Mouse (Mus musculus) left cerebral cortex, adult 9 months (tissue): ENCODE measurements around the gene Nr1h3.
"Not testable (repeated sequence)": the region's sequence is repeated elsewhere in the genome, so short reads cannot be mapped to it uniquely, and the experiment has no call there.

Experiments used
- DNase-seq, 2 experiments: peaks; one replicate each; pipeline ENCODE4 v3.0.0; 2022; ENCODE audit warnings: low spot score in 2 of 2

Gene Nr1h3

GRCm38 (mm10) chr2:91202222-91202971 lies at the start of gene Nr1h3, which contains the start of gene Acp2:
Gene Nr1h3 (minus strand): TSS chr2:91202834.
Gene Acp2 (plus strand): TSS chr2:91202885.
- DNase-seq: peak; percentile 89 to 97

DNA sequence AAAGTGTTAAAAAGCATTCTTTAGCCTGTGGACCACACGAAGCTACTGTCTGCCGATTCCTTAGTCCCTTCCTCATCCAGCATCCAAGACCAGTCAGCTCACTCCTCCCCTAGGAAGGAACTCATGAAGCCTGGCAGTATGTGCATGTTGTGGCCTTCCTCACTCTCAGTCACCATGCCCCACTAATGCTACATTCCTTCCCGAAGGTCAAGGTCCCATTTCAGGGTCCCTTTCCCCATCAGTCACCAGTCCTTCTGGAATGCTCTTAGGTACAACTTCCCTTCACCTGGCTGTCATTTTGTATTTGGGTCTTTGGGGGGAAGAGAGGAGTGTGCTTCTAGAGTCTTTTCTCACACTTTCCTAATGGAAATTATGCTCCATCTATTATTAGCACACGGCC lies 49.4 kb upstream of the Nr1h3 start:
- no peak for DNase-seq

DNA sequence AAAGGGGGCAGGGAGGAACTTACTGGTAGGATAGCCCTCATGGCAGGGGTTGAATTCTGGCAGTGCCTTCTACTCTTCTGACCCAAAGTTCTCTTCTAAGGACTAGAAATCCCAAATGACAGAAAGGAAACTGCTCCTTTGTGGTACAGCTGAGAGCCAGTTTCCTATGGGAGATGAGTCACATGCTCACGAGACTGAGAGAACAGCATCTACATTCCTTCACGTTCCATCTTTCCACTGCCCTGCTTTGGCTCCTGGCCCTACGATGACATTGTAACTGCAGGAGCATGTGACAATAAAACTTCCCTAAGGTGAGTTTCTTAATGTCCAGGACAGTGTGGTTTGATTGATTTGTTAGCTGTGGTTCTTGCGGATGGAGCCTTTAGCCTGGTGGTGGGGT lies 45.7 kb upstream of the Nr1h3 start:
- no peak for DNase-seq

GRCm38 (mm10) chr2:91244557-91245228 lies 42.1 kb upstream of the Nr1h3 start:
- DNase-seq: no peak

- DNase-seq: peak; percentile 64 to 77
Observed at GRCm38 (mm10) chr2:91243416-91243815, 40.8 kb upstream of the Nr1h3 start.

DNA sequence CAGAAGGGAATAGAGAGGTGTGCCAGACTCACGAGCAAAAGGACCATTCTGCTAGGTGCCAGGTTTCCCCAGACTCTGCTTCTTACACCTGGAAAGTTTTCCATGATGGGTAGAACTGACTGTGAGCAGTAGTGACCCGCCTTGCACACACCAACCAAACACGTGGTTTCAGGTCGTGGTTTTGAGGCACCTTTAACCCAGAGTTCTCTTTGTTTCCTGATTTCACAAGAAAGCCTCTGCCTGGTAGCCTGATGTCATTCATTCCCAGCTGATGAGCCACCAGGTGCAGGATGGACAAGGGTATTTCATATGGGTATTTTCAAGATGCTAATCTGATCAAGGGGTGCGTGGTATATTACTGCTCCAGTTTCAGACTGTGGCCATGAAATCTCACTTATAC lies 39.9 kb upstream of the Nr1h3 start:
- DNase-seq: no peak

DNA sequence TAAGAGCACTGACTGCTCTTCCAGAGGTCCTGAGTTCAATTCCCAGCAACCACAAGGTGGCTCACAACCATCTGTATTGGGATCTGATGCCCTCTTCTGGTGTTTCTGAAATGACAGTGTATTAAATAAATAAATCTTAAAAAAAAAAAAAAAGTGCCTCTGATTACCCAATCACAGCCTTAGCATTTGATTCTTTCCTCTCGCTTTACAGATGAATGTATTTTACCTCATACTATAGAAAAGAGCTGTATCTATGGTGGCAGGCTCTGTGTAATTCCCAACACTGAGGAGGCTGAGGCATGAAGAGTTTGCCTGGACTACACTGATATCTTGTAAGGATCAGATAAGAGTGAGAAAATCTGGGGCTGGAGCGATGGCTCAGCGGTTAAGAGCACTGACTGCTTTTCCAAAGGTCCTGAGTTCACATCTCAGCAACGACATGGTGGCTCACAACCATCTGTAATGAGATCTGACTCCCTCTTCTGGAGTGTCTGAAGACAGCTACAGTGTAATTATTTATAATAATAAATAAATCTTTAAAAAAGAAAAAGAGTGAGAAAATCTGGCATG lies 35.0 kb upstream of the Nr1h3 start:
- DNase-seq: not testable (repeated sequence)

DNA sequence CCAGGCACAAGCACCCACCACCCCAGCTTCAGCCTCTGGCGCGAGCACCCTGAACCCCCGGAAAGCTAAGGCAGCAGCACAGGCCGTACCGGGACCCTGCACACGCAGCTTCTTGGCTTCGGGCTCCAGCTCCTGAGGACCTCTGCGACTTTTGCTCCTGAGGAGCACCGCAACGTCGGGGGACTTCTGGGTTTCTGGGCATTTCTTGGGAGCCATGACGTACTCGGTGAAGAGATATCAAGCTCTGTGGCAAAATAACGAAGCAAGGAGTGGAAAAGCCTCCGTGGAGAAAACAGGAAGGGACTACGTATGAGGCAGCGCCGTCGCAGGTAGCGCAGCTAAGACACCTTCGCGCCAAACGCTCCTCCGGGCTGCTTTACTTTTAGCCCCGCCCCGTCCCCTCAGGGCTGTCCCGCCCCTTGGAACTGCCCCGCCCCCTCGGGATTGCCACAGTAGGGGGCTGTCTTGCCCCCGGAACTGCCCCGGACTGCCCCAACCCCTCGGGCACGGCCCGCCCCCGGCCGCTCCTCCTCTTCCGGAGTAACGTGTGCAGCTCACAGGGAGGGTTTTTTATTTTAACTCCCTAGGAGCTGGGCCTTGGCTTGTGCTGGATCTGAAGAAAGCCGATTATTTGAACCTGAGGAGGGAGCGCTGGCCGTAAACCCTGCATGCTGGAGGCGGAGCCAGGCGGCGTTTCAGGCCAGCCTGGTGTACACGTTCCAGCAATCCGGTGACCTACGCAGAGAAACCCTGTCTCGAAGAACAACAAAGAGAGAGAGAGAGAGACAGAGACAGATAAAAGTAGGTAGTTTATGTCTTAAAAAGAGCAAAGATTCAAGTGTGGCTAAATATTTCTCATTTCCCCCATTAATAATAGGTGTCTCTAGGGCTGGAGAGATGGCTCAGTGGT lies 34.2 kb upstream of the Nr1h3 start, which contains the start of gene Ddb2:
Gene Ddb2 (minus strand): TSS at position 382 of the 910 bp plus-strand sequence.
- DNase-seq: peak; percentile 70 to 86

DNA sequence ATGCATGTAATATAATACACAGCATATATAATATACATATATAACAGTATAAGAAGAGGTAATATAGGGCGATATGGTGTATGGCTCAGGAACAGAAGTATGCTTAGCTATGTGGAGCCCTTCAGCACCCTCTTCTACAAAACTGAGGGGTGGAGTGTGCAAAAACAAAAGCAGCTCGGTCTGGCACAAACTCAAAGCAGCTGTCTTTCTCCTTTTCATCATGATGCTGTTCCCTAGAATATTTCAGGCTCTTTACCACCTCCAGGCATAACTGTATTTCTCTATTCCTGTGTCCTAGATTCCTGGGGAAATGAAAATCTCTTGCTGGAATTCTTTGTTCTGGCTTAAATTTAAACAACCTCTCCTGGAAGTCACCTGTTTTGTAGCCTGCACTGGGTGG lies 27.1 kb upstream of the Nr1h3 start:
- peak; percentile 39 to 56 for DNase-seq

DNA sequence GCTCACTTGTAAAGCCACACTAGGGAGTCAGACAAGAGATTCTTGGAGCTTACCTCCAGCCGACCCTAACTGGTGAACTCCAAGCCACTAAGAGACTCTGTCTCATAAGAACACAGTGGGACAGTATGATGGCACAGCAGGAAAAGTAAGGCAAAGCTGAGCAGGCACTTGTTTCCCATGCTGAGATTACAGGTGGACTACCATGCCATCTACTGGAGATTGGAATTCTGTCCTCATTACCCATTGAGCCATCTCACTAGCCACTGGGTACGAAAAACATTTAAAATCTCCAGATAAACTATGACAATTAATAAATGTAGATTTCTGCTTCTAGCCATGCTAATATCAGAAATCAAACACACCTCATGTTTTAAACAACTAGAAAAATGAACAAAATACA lies 21.0 kb upstream of the Nr1h3 start:
- no peak for DNase-seq

DNA sequence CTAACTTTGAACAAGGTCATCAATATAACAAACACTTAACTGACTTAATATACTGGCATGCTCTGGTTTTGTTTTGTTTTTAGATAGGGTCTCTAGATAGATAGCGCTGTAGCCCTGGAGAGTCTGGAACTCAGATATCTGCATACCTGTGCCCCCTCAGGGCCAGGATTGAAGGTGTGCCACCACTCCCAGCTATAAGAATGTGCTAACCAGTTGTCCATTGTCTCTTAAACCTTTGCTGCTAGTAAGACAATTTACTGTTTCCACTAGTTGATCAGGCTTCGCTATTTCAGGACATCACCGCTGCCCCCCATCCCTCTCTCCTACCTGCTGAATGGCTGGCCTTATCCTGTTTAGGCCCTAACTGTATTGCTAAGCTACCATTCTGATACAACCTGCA lies 17.9 kb upstream of the Nr1h3 start:
- no peak for DNase-seq

DNA sequence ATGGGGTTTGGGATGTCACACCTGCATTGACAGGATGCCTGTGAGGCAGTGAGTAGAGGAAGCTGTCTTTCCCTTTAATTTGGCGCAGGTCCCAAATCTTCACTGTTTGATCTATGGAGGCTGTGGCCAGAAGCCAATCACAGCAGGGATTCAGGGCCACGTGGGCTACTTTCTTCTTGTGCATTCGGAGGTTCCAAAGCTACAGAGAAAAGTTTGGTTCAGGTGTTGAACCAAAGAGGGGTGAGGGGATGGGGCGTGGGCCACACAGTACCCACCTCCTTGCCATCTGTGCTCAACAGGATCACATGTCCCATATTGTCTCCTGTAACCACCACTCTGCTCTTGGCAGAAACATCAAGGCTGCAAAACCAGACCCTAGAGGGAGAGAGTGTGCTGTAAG lies 14.4 kb upstream of the Nr1h3 start:
- no peak for DNase-seq

- no peak for DNase-seq
Observed at GRCm38 (mm10) chr2:91213311-91213710, 10.7 kb upstream of the Nr1h3 start.

- no peak for DNase-seq
Observed at GRCm38 (mm10) chr2:91206254-91206775, 3.7 kb upstream of the Nr1h3 start.

- no peak for DNase-seq
Observed at GRCm38 (mm10) chr2:91202972-91203656, 480 bp upstream of the Nr1h3 start.

DNA sequence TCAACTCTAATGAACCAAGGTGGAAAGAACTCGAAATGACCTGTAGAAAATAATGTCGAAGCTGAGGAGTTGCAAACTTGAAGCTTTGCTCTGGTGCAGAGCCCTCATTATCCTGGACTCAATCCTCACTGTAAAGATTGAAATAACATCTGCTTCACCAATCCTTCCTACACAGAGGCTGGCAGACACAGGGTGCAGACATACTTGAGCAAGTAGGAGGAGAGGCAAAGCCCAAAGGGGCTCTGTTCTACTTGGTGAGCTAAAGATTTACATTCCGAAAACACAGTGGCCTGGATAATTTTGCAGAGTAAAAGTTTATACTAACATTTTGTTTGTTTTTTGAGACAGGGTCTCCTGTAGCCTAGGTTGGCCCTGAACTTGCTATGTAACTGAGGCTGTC lies 3.7 kb downstream of the Nr1h3 start:
- no peak for DNase-seq

DNA sequence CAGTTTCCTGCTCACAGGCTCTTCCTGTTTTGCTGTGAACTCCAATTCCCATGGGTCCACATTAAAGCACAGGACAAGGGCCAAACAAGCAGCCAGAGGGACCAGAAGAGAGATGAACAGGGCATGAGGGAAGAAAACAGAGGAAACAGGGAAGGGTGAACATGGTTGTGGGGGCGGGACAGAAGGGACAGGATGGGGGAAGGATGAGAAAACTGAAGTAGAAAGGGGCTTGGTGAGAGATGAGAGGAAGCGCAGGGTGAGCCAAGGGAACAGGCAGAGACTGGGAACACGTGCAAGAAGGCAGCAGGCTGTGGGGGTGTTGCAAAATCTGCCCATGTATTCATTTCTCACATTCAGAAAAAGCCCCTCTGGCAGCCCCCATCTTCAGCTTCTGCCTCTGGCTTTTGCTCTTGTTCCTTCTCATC lies 6.0 kb downstream of the Nr1h3 start:
- DNase-seq: peak in 1 of 2 experiments; percentile 50

DNA sequence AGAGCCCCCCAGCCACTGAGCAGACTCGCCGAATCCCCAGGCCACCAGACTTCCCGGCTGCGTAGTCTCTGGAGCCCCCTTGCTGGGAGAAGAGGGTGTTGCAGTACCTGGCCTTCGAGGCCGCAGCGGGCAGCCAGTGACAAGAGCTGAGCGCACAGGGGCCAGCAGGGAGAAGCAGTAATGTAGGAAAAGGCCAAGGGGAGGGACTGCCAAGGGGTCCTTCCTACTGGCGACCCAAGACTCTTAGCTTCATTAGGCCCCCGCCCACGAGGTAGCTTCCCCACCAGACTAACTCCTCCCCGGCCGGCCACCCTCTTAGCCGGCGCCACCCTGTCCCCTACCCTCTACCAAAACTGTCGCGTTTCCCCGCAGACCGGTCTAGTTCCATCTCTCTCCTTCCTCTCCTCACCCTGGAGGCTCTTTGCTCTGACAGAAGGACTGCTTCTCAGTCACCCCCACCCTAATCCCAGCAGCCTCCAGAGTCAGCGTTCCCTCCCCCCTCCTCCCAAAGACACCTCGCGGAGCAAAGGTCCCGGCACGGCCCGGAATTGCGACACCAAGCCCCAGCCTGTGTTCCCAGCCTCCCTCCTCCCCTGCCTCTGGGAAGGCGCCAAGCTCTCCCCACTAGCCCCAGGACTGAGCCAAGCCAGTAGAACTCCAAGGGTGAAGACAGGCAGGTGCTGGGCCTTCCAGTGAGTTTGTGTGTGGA lies 7.9 kb downstream of the Nr1h3 start:
- no peak for DNase-seq

DNA sequence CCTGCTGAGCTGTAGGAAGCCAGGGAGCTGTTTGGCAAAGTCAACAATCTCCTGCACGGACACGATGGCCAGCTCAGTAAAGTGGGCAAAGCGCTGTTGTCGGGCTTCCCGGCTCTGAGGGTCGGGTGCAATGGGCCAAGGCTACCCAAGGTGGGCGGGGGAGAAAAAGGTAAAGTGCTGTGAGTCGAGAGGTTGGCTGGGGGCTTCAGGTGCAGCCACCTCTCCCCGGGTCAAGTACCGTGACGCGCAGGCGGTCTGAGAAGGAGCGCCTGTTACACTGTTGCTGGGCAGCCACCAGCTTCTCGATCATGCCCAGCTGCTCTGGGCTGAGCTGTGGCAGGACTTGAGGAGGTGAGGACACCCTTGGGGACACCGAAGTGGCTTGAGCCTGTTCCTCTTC lies 12.1 kb downstream of the Nr1h3 start:
- DNase-seq: no peak

DNA sequence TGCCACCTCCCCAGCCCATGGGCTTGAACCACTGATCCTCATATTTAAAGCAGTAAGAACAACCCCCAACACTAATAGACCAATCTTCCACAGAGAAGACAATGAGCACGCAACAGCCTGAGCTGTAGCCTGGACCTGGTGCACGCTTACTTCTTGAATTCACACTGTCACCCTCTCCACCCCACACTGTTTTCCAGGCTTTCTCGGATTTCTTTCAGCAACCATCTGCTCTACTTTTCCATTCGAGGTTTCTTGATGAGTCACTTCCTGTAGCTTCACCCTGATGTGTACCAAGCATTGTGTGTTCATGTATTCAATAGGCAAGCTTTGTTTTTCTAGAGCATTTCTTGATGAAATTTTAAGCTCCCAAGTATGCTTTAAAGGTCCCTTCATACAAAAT lies 15.2 kb downstream of the Nr1h3 start:
- peak in 1 of 2 experiments; percentile 69 for DNase-seq
